Mouse (Mus musculus): ENCODE results near the gene Ccdc141. TPM values are rescaled to one million over a fixed set of nuclear protein-coding genes. Genes with fewer than 3 reads are reported as not detected.

The Ccdc141 gene
- polyA plus RNA-seq, 1 experiment from 2014 or later, result 31.9 TPM

DNA sequence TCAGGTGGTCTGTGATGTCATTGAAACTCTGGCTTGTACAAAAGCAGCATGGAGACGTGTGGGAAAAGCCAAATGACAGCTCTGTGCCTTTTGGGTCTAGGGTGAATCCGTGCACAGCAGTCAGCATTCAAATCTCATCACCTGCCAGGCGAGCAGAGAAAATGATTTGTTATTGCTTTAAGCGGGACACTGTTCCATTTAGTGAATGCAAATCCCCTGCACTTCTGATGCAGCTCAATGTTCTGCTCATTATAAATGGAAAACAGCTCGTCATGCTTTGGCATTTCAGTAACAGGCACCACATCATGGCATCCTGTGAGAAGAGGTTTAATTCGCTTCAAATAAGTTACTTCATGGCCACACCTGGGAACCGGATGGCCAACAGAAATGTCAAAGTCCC is 163.4 kb downstream of the Ccdc141 start:
- no peak overlapping the region for H3K27ac ChIP-seq (ENCODE audit: low read length)
- H3K36me3 ChIP-seq (ENCODE audit: insufficient read depth, low read length), result no peaks in the 10 kb centered on the region
- ATAC-seq (no peak), DNase-seq (ENCODE audit: low spot score) (no peak)
- H3K4me1 ChIP-seq (ENCODE audit: insufficient read depth, low read depth, low read length), result no peaks in the 10 kb centered on the region
- 77% methylated on average over 7 of the region's 7 CpGs for WGBS
- no peaks in the 10 kb centered on the region for H3K27me3 ChIP-seq (replicated peaks; ENCODE audit: insufficient read depth, low read length)
- TF ChIP-seq CTCF (IDR thresholded peaks at IDR 0.05) (no peak), EP300 (IDR thresholded peaks at IDR 0.05) (no peak)
- H3K4me3 ChIP-seq (ENCODE audit: low read depth, low read length), result no peak overlapping the region
- H3K9ac ChIP-seq (replicated peaks; ENCODE audit: low read depth), result no peak overlapping the region
- no peaks in the 10 kb centered on the region for H3K9me3 ChIP-seq (ENCODE audit: low read length)
- H3K4me2 ChIP-seq (replicated peaks; ENCODE audit: low read depth, low read length), result no peak overlapping the region

DNA sequence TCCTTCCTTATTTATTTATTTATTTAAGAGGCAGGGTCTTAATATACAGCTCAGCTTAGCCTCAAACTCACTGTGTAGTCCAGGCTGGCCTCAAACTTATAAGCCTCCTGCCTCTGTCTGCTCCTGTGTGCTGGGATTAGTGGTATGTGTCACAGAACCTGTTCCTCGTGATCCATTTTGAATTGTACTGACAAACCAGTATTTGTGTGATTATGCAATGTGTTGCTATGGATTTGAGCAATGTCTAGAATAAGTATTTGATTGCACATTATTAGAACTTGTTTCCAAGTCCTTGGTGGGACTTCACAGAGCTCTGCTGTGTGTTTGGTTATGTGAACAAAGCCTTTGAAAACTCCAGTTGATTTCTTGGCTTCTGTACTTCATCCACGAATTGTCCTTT is 167.3 kb downstream of the Ccdc141 start:
- no peaks in the 10 kb centered on the region for H3K9me3 ChIP-seq (ENCODE audit: low read length)
- no peaks in the 10 kb centered on the region for H3K4me1 ChIP-seq (ENCODE audit: insufficient read depth, low read depth, low read length)
- TF ChIP-seq EP300 (IDR thresholded peaks at IDR 0.05), result no peak
- TF ChIP-seq CTCF (IDR thresholded peaks at IDR 0.05), result no peak
- no peak overlapping the region for H3K4me2 ChIP-seq (replicated peaks; ENCODE audit: low read depth, low read length)
- ATAC-seq (peak; percentile 68), DNase-seq (ENCODE audit: low spot score) (peak; percentile 59)
- H3K9ac ChIP-seq (replicated peaks; ENCODE audit: low read depth), result no peak overlapping the region
- no peaks in the 10 kb centered on the region for H3K27me3 ChIP-seq (replicated peaks; ENCODE audit: insufficient read depth, low read length)
- 49% methylated on average over 2 of the region's 2 CpGs for WGBS
- H3K4me3 ChIP-seq (ENCODE audit: low read depth, low read length), result no peak overlapping the region
- no peaks in the 10 kb centered on the region for H3K36me3 ChIP-seq (ENCODE audit: insufficient read depth, low read length)
- no peak overlapping the region for H3K27ac ChIP-seq (ENCODE audit: low read length)

DNA sequence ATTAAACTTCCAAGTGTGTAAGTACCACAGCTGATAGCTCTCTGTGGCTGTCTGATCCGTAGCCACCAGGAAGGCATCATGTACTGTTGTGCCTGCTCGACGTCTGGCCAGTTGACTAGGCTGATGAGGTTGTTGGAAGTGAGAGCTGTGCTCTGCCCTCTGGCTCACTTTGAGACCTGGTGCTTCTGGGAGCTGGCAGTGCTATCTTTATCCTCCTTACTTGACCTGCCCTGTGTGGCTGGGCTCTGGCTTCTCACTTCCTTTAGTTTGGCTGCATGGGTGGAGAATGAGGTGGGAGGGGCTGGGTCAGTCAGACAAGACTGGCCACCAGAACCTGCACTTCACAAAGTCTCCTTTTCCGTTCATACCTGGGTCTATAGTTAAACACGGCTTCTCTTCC is 172.1 kb downstream of the Ccdc141 start:
- H3K4me3 ChIP-seq (ENCODE audit: low read depth, low read length), result no peak overlapping the region
- DNase-seq (ENCODE audit: low spot score), result no peak
- no peaks in the 10 kb centered on the region for H3K27me3 ChIP-seq (replicated peaks; ENCODE audit: insufficient read depth, low read length)
- no peaks in the 10 kb centered on the region for H3K36me3 ChIP-seq (ENCODE audit: insufficient read depth, low read length)
- no peaks in the 10 kb centered on the region for H3K4me1 ChIP-seq (ENCODE audit: insufficient read depth, low read depth, low read length)
- no peak overlapping the region for H3K27ac ChIP-seq (ENCODE audit: low read length)
- 59% methylated on average over 5 of the region's 5 CpGs for WGBS
- ATAC-seq, result no peak
- H3K9ac ChIP-seq (replicated peaks; ENCODE audit: low read depth), result no peak overlapping the region
- TF ChIP-seq EP300 (IDR thresholded peaks at IDR 0.05) (no peak), CTCF (IDR thresholded peaks at IDR 0.05) (no peak)
- no peaks in the 10 kb centered on the region for H3K9me3 ChIP-seq (ENCODE audit: low read length)
- H3K4me2 ChIP-seq (replicated peaks; ENCODE audit: low read depth, low read length), result no peak overlapping the region

DNA sequence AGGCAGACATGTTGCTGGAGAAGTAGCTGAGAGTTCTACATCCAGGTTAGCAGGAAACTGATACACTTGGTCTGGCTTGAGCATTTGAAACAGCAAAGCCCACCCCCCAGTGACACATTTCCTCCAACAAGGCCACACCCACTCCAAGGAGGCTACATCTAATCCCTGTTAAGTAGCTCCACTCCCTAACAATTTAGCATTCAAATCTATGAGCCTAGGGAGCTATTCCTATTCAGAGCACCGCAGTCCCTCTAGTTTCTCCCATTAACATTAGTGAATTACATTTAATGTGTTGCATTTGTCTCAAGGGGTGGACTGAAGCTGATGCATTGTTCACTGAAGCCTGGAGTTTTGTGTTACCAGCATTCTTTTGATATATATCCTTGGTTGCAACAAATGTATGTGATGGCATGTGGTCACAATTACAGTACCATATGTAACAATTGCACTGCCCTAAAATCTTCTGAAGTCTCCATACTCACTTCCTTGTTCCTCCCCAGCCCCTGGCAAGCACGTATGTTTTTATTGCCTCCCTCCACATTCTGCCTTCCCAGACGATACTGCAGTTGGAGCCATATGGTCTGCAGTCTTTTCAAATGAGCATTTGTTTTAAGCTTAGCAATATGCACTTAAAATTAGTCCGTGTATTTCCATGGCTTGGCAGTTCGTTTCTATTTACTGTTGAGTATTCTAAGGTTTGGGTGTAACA is 177.8 kb downstream of the Ccdc141 start:
- no peak for DNase-seq (ENCODE audit: low spot score)
- no peak overlapping the region for H3K27ac ChIP-seq (ENCODE audit: low read length)

DNA sequence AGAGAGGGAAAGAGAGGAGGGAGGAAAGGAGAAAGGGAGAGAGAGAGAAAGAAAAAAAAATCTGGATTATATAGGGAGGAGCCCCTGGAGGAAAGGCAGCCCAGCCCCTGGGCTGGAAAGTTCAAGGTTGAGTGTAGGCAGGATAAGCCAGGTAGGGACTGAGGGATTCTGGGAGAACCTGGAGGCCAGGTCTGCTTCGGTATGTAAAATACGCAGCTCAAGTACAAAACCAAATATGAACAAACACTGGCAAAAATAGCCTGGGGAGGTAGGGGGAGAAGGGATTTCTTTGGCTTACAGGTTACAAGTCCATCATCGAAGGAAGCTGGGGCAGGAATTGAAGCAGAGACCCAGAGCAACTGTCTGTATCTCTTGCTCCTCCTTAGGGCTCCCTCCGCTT is 183.1 kb downstream of the Ccdc141 start:
- peak; percentile 76 for ATAC-seq
- DNase-seq (ENCODE audit: low spot score), result peak; percentile 60

More for the DNA sequence above, 177.8 kb downstream of the Ccdc141 start:
- H3K27me3 ChIP-seq (replicated peaks; ENCODE audit: insufficient read depth, low read length), result no peaks in the 10 kb centered on the region
- TF ChIP-seq CTCF (IDR thresholded peaks at IDR 0.05) (no peak), EP300 (IDR thresholded peaks at IDR 0.05) (no peak)
- no peak for ATAC-seq
- no peaks in the 10 kb centered on the region for H3K36me3 ChIP-seq (ENCODE audit: insufficient read depth, low read length)
- no peak overlapping the region for H3K4me2 ChIP-seq (replicated peaks; ENCODE audit: low read depth, low read length)
- no peak overlapping the region for H3K4me3 ChIP-seq (ENCODE audit: low read depth, low read length)
- WGBS, result 84% methylated on average over 5 of the region's 5 CpGs
- no peaks in the 10 kb centered on the region for H3K4me1 ChIP-seq (ENCODE audit: insufficient read depth, low read depth, low read length)
- H3K9ac ChIP-seq (replicated peaks; ENCODE audit: low read depth), result no peak overlapping the region
- H3K9me3 ChIP-seq (ENCODE audit: low read length), result no peaks in the 10 kb centered on the region

DNA sequence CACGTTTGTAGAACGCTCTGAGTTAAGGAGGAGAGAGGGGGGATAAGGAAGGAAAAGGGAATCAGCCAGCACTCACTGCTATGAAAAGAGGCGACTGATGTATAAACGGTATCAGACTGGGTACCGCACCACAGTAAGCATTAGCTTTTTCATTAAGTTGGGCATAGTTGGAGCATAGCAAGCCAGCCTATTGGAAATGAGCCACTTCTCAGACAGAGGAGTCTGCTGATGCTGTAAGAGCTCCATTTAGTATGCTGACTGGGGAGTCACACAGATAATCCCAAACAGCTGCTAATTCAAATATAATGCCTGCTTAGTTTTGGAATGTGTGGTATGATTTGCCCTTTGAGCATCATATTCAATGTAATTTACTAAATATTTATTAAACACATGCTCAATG is 186.1 kb downstream of the Ccdc141 start:
- H3K36me3 ChIP-seq (ENCODE audit: insufficient read depth, low read length), result no peaks in the 10 kb centered on the region
- no peak overlapping the region for H3K4me3 ChIP-seq (ENCODE audit: low read depth, low read length)
- no peaks in the 10 kb centered on the region for H3K9me3 ChIP-seq (ENCODE audit: low read length)
- DNase-seq (ENCODE audit: low spot score), result no peak
- no peak for TF ChIP-seq EP300 (IDR thresholded peaks at IDR 0.05)
- no peaks in the 10 kb centered on the region for H3K27me3 ChIP-seq (replicated peaks; ENCODE audit: insufficient read depth, low read length)
- H3K27ac ChIP-seq (ENCODE audit: low read length), result no peak overlapping the region
- H3K4me2 ChIP-seq (replicated peaks; ENCODE audit: low read depth, low read length), result no peak overlapping the region
- no peak for ATAC-seq
- 61% methylated on average over 5 of the region's 5 CpGs for WGBS
- H3K4me1 ChIP-seq (ENCODE audit: insufficient read depth, low read depth, low read length), result no peaks in the 10 kb centered on the region
- no peak overlapping the region for H3K9ac ChIP-seq (replicated peaks; ENCODE audit: low read depth)

More for the DNA sequence above, 183.1 kb downstream of the Ccdc141 start:
- Histone ChIP-seq H3K4me1 (ENCODE audit: insufficient read depth, low read depth, low read length) (no peaks in the 10 kb centered on the region), H3K4me2 (replicated peaks; ENCODE audit: low read depth, low read length) (no peak overlapping the region), H3K27me3 (replicated peaks; ENCODE audit: insufficient read depth, low read length) (no peaks in the 10 kb centered on the region), H3K27ac (ENCODE audit: low read length) (0 out of 2 replicates have a peak overlapping the region, but pooled peaks have one; percentile 21), H3K4me3 (ENCODE audit: low read depth, low read length) (no peak overlapping the region), H3K9me3 (ENCODE audit: low read length) (no peaks in the 10 kb centered on the region), H3K9ac (replicated peaks; ENCODE audit: low read depth) (no peak overlapping the region), H3K36me3 (ENCODE audit: insufficient read depth, low read length) (no peaks in the 10 kb centered on the region)
- WGBS, result 61% methylated on average over 4 of the region's 4 CpGs
- no peak for TF ChIP-seq CTCF (IDR thresholded peaks at IDR 0.05)
- TF ChIP-seq EP300 (IDR thresholded peaks at IDR 0.05), result 0 out of 2 replicates have a peak, but pooled peaks have one; percentile 6
